In genomic region chr1:187377865-187378524, GRCm38 (mm10) we compare ENCODE assay signal across 10 mouse cellular contexts.
DNase-seq lines count a peak whose midpoint lies in the region; ATAC-seq and TF ChIP-seq lines count a peak whose summit lies in the region.
"Had no signal": no experiment of that assay in that cellular context is flagged by ENCODE, and none has a peak within 500 bp of the region (broad histone marks: within the 10 kb centered on the region; RNA-seq: fewer than 3 reads in every experiment).

No protein-coding gene starts in this region.

- no peak overlapping the region for H3K4me3 ChIP-seq in heart, postnatal 0 days (ENCODE audit: low read depth, low read length)
- peak overlapping the region; percentile 24; the same call in 1 of the 2 replicates for H3K4me3 ChIP-seq in forebrain, embryonic 16.5 days (replicated peaks; ENCODE audit: low read length)
- H3K4me3 ChIP-seq in midbrain, postnatal 0 days (ENCODE audit: low read depth, low read length) = no peak overlapping the region
- H3K4me3 ChIP-seq in intestine, embryonic 16.5 days (ENCODE audit: low read length) = no peak overlapping the region
- H3K4me3 ChIP-seq: liver, embryonic 15.5 days had no signal

- H3K4me2 ChIP-seq in heart, postnatal 0 days (ENCODE audit: low read depth, low read length) = no peak overlapping the region
- H3K4me2 ChIP-seq in forebrain, embryonic 16.5 days (ENCODE audit: low read length) = peak overlapping the region; percentile 50
- no peak overlapping the region for H3K4me2 ChIP-seq in midbrain, postnatal 0 days (ENCODE audit: low read depth, low read length, poor library complexity, severe bottlenecking)
- no peak overlapping the region for H3K4me2 ChIP-seq in intestine, embryonic 16.5 days (ENCODE audit: low read depth, low read length)
- H3K4me2 ChIP-seq: liver, embryonic 15.5 days had no signal

- no peak for TF ChIP-seq CTCF in heart, postnatal 0 days (IDR thresholded peaks at IDR 0.05; ENCODE audit: low read depth)
- no peak for TF ChIP-seq CTCF in midbrain, postnatal 0 days (IDR thresholded peaks at IDR 0.05)

- H3K27ac ChIP-seq in heart, postnatal 0 days (ENCODE audit: low read depth) = peak overlapping the region; percentile 6; the same call in 1 of the 2 replicates
- H3K27ac ChIP-seq in forebrain, embryonic 16.5 days (ENCODE audit: low read length) = peak overlapping the region; percentile 68
- peak overlapping the region; percentile 38; the same call in 1 of the 2 replicates for H3K27ac ChIP-seq in midbrain, postnatal 0 days (ENCODE audit: low read depth, low read length)
- no peak overlapping the region for H3K27ac ChIP-seq in intestine, embryonic 16.5 days (ENCODE audit: low read length)
- H3K27ac ChIP-seq: liver, embryonic 15.5 days had no signal

- no peaks in the 10 kb centered on the region for H3K9me3 ChIP-seq in heart, postnatal 0 days (replicated peaks; ENCODE audit: control insufficient read depth, low read length)
- H3K9me3 ChIP-seq in forebrain, embryonic 16.5 days (ENCODE audit: control insufficient read depth, low read length) = no peaks in the 10 kb centered on the region
- H3K9me3 ChIP-seq in midbrain, postnatal 0 days (ENCODE audit: low read length) = no peaks in the 10 kb centered on the region
- no peaks in the 10 kb centered on the region for H3K9me3 ChIP-seq in intestine, embryonic 16.5 days (ENCODE audit: control insufficient read depth, low read length)
- H3K9me3 ChIP-seq: liver, embryonic 15.5 days had no signal

- DNase-seq in heart, postnatal 0 days (ENCODE audit: low spot score) = no peak
- DNase-seq in heart, adult 18-20 months = no peak
- DNase-seq in B cell, adult 2 months = peak; percentile 42 to 48
- peak; percentile 21 for DNase-seq in midbrain, postnatal 0 days (ENCODE audit: low spot score)
- no peak for DNase-seq in lung, adult 18-20 months
- no peak for DNase-seq in urinary bladder, adult 2 months (ENCODE audit: low spot score)
- DNase-seq: adrenal gland, postnatal 25 days had no signal

- no peak for TF ChIP-seq EP300 in heart, postnatal 0 days (IDR thresholded peaks at IDR 0.05; ENCODE audit: low read depth)

- ATAC-seq in heart, postnatal 0 days (ENCODE audit: insufficient read depth, low read depth) = no peak
- ATAC-seq in forebrain, embryonic 16.5 days = peak; percentile 92
- ATAC-seq in midbrain, postnatal 0 days (ENCODE audit: low FRiP score) = peak; percentile 47; the same call in 1 of the 2 replicates
- no peak for ATAC-seq in intestine, embryonic 16.5 days

- no peaks in the 10 kb centered on the region for H3K36me3 ChIP-seq in heart, postnatal 0 days (replicated peaks; ENCODE audit: control insufficient read depth, insufficient read depth, low read length)
- no peaks in the 10 kb centered on the region for H3K36me3 ChIP-seq in forebrain, embryonic 16.5 days (ENCODE audit: control insufficient read depth, insufficient read depth)
- H3K36me3 ChIP-seq in midbrain, postnatal 0 days (ENCODE audit: insufficient read depth, low read length) = no peaks in the 10 kb centered on the region
- H3K36me3 ChIP-seq in intestine, embryonic 16.5 days (ENCODE audit: control insufficient read depth, insufficient read depth, low read length) = no peaks in the 10 kb centered on the region
- H3K36me3 ChIP-seq: liver, embryonic 15.5 days had no signal

- no peaks in the 10 kb centered on the region; the same call in 1 of the 2 replicates for H3K4me1 ChIP-seq in heart, postnatal 0 days (ENCODE audit: control insufficient read depth, insufficient read depth)
- H3K4me1 ChIP-seq in forebrain, embryonic 16.5 days (replicated peaks; ENCODE audit: control insufficient read depth, insufficient read depth, low read length) = peaks cover 11% of the 10 kb centered on the region
- no peaks in the 10 kb centered on the region for H3K4me1 ChIP-seq in midbrain, postnatal 0 days (ENCODE audit: insufficient read depth, low read length)
- no peaks in the 10 kb centered on the region for H3K4me1 ChIP-seq in intestine, embryonic 16.5 days (ENCODE audit: control insufficient read depth, insufficient read depth, low read length)
- H3K4me1 ChIP-seq: liver, embryonic 15.5 days had no signal

- WGBS in heart, postnatal 0 days = 66% methylated on average over 14 of the region's 14 CpGs
- WGBS in forebrain, embryonic 16.5 days = 19% methylated on average over 14 of the region's 14 CpGs
- WGBS in midbrain, postnatal 0 days = 42% methylated on average over 14 of the region's 14 CpGs
- 69% methylated on average over 14 of the region's 14 CpGs for WGBS in intestine, embryonic 16.5 days

- H3K9ac ChIP-seq in heart, postnatal 0 days (replicated peaks; ENCODE audit: low read depth, low read length) = no peak overlapping the region
- peak overlapping the region; percentile 29; the same call in 1 of the 2 replicates for H3K9ac ChIP-seq in forebrain, embryonic 16.5 days (replicated peaks; ENCODE audit: low read depth, low read length)
- H3K9ac ChIP-seq in midbrain, postnatal 0 days (replicated peaks; ENCODE audit: low read length, poor library complexity, severe bottlenecking) = no peak overlapping the region
- H3K9ac ChIP-seq in intestine, embryonic 16.5 days (ENCODE audit: low read depth, low read length) = no peak overlapping the region
- H3K9ac ChIP-seq: liver, embryonic 15.5 days had no signal

- no peaks in the 10 kb centered on the region for H3K27me3 ChIP-seq in heart, postnatal 0 days (ENCODE audit: control insufficient read depth, insufficient read depth, low read length)
- no peaks in the 10 kb centered on the region for H3K27me3 ChIP-seq in forebrain, embryonic 16.5 days (replicated peaks; ENCODE audit: control insufficient read depth, insufficient read depth, low read length)
- H3K27me3 ChIP-seq in midbrain, postnatal 0 days (ENCODE audit: insufficient read depth, low read length) = no peaks in the 10 kb centered on the region
- no peaks in the 10 kb centered on the region for H3K27me3 ChIP-seq in intestine, embryonic 16.5 days (replicated peaks; ENCODE audit: control insufficient read depth, insufficient read depth, low read length)
- H3K27me3 ChIP-seq: liver, embryonic 15.5 days had no signal

Comparison
In these comparisons a context has a peak if more than half of its experiments do, and no peak if none do; other contexts are left out.
1. ATAC-seq: peak in forebrain, embryonic 16.5 days (single experiment) and midbrain, postnatal 0 days (single experiment); none in heart, postnatal 0 days (single experiment) and intestine, embryonic 16.5 days (single experiment).
2. DNase-seq: peak in B cell, adult 2 months (2 of 2) and midbrain, postnatal 0 days (single experiment); none in heart, postnatal 0 days (single experiment), heart, adult 18-20 months (0 of 2), lung, adult 18-20 months (0 of 2) and urinary bladder, adult 2 months (single experiment).